Mouse (Mus musculus) stomach, postnatal 0 days (tissue): ENCODE results near the gene Nudt17. TPM values are rescaled to one million over a fixed set of nuclear protein-coding genes. Genes with fewer than 3 reads are reported as not detected.
A peak's percentile ranks its signal among the peaks of the same experiment; 100 is the strongest.

ENCODE experiments used
- ATAC-seq: fragments of 200-750 bp; cut with Nextera tagmentation; 2 replicates; pipeline ENCODE4 v1.8.0; 2017; ENCODE audit not compliant: low FRiP score, low TSS enrichment
- DNase-seq: peaks from one replicate; pipeline ENCODE4 v3.0.0-alpha.2; 2016; ENCODE audit warnings: low spot score
- H3K27ac ChIP-seq: fragments of 300-500 bp; sonication (generic); replicated peaks from 2 replicates; pipeline ENCODE4 v1.5.1; 2014; ENCODE audit warnings: mild to moderate bottlenecking, control low read depth
- H3K27me3 ChIP-seq: fragments of 300-500 bp; sonication (generic); 2 replicates; pipeline ENCODE4 v1.6.1; 2014; ENCODE audit warnings: low read length; ENCODE audit not compliant: control insufficient read depth, insufficient read depth
- H3K36me3 ChIP-seq: fragments of 300-500 bp; sonication (generic); 2 replicates; pipeline ENCODE4 v1.6.1; 2014; ENCODE audit warnings: low read length, mixed read lengths; ENCODE audit not compliant: control insufficient read depth, insufficient read depth
- H3K4me1 ChIP-seq: fragments of 300-500 bp; sonication (generic); replicated peaks from 2 replicates; pipeline ENCODE4 v1.6.1; 2014; ENCODE audit warnings: antibody characterized with exemption; ENCODE audit not compliant: control insufficient read depth, insufficient read depth
- H3K4me2 ChIP-seq: fragments of 300-500 bp; sonication (generic); replicated peaks from 2 replicates; pipeline ENCODE4 v1.6.1; 2014; ENCODE audit warnings: low read depth, mild to moderate bottlenecking, control low read depth, moderate library complexity
- H3K4me3 ChIP-seq: fragments of 300-500 bp; sonication (generic); 2 replicates; pipeline ENCODE4 v1.5.1; 2014; ENCODE audit warnings: low read depth, low read length, control low read depth
- H3K9ac ChIP-seq: fragments of 300-500 bp; sonication (generic); 2 replicates; pipeline ENCODE4 v1.6.1; 2014; ENCODE audit warnings: mild to moderate bottlenecking, low read length, control low read depth, mixed read lengths
- H3K9me3 ChIP-seq: fragments of 300-500 bp; sonication (generic); 2 replicates; pipeline ENCODE4 v1.6.1; 2016; ENCODE audit warnings: low read length; ENCODE audit not compliant: control insufficient read depth
- CTCF ChIP-seq: IDR thresholded peaks from 2 replicates; pipeline ENCODE4 v1.5.1; 2016; ENCODE audit warnings: antibody characterized with exemption, low read depth, mild to moderate bottlenecking, moderate library complexity
- EP300 ChIP-seq: optimal IDR thresholded peaks from 2 replicates; pipeline ENCODE3; 2016; ENCODE audit warnings: antibody characterized with exemption
- WGBS: fragments of 180-500 bp; shearing (Covaris S2); extraction: QIAGEN DNeasy Blood & Tissue Kit; methylation state at CpG from one replicate; pipeline ENCODE4 v1.1.7; 2014; 5-methylcytosine and 5-hydroxymethylcytosine counted together
- polyA plus RNA-seq: library from polyadenylated mRNA; unstranded; fragments of >200 nt; fragmentation: Nextera tagmentation; extraction: Ambion mirVana; gene quantifications from 2 replicates; pipeline ENCODE4 v1.2.1, GENCODE M21; 2015

The Nudt17 gene
- polyA plus RNA-seq, 1 experiment from 2014 or later: 8.2 TPM

GRCm38 (mm10) chr3:96683496-96683895 lies 24.9 kb downstream of the Nudt17 start:
- DNase-seq: no peak
- Histone ChIP-seq H3K4me2 (no peak overlapping the region), H3K4me3 (no peak overlapping the region), H3K4me1 (0 out of 2 replicates have a peak, but pooled peaks cover 3% of the 10 kb centered on the region), H3K9me3 (no peaks in the 10 kb centered on the region), H3K36me3 (no peaks in the 10 kb centered on the region), H3K9ac (no peak overlapping the region), H3K27ac (no peak overlapping the region), H3K27me3 (no peaks in the 10 kb centered on the region)
- ATAC-seq: no peak
- TF ChIP-seq EP300: no peak
- no peak for TF ChIP-seq CTCF
- 91% methylated on average over 3 of the region's 3 CpGs for WGBS

GRCm38 (mm10) chr3:96680269-96680956 lies 27.9 kb downstream of the Nudt17 start:
- TF ChIP-seq CTCF (no peak), EP300 (no peak)
- DNase-seq: no peak
- no peak overlapping the region for H3K4me3 ChIP-seq
- WGBS: 40% methylated on average over 12 of the region's 12 CpGs
- no peaks in the 10 kb centered on the region for H3K27me3 ChIP-seq
- no peak overlapping the region for H3K4me2 ChIP-seq
- H3K9ac ChIP-seq: no peak overlapping the region
- 0 out of 2 replicates have a peak, but pooled peaks cover 3% of the 10 kb centered on the region for H3K4me1 ChIP-seq
- H3K36me3 ChIP-seq: no peaks in the 10 kb centered on the region
- H3K9me3 ChIP-seq: no peaks in the 10 kb centered on the region
- no peak for ATAC-seq
- peak overlapping the region; percentile 53; the same call in 1 of the 2 replicates for H3K27ac ChIP-seq

- Histone ChIP-seq H3K4me2 (no peak overlapping the region), H3K27ac (peak overlapping the region; percentile 59)
- WGBS: 16% methylated on average over 5 of the region's 5 CpGs
Observed at GRCm38 (mm10) chr3:96679159-96679674, 29.1 kb downstream of the Nudt17 start.

GRCm38 (mm10) chr3:96678456-96678855 lies 29.9 kb downstream of the Nudt17 start:
- 66% methylated on average over 7 of the region's 7 CpGs for WGBS
- TF ChIP-seq EP300: no peak
- no peak for TF ChIP-seq CTCF
- H3K27ac ChIP-seq: peak overlapping the region; percentile 59
- no peak overlapping the region for H3K4me3 ChIP-seq
- H3K27me3 ChIP-seq: no peaks in the 10 kb centered on the region
- no peaks in the 10 kb centered on the region for H3K9me3 ChIP-seq
- no peak overlapping the region for H3K4me2 ChIP-seq
- no peak overlapping the region for H3K9ac ChIP-seq
- H3K4me1 ChIP-seq: no peaks in the 10 kb centered on the region
- no peaks in the 10 kb centered on the region for H3K36me3 ChIP-seq
- ATAC-seq (no peak), DNase-seq (no peak)

More at GRCm38 (mm10) chr3:96679159-96679674, 29.1 kb downstream of the Nudt17 start:
- Histone ChIP-seq H3K36me3 (no peaks in the 10 kb centered on the region), H3K9me3 (no peaks in the 10 kb centered on the region), H3K27me3 (no peaks in the 10 kb centered on the region), H3K9ac (no peak overlapping the region), H3K4me1 (no peaks in the 10 kb centered on the region), H3K4me3 (no peak overlapping the region)
- DNase-seq (peak; percentile 63), ATAC-seq (peak; percentile 88)
- TF ChIP-seq CTCF (no peak), EP300 (peak; percentile 95)

GRCm38 (mm10) chr3:96675690-96676089 lies 32.7 kb downstream of the Nudt17 start:
- H3K9me3 ChIP-seq: no peaks in the 10 kb centered on the region
- TF ChIP-seq EP300 (no peak), CTCF (no peak)
- no peaks in the 10 kb centered on the region for H3K4me1 ChIP-seq
- no peak overlapping the region for H3K4me2 ChIP-seq
- WGBS: 41% methylated on average over 3 of the region's 3 CpGs
- no peaks in the 10 kb centered on the region for H3K27me3 ChIP-seq
- ATAC-seq: no peak
- H3K36me3 ChIP-seq: no peaks in the 10 kb centered on the region
- no peak overlapping the region for H3K9ac ChIP-seq
- H3K4me3 ChIP-seq: no peak overlapping the region
- DNase-seq: no peak
- peak overlapping the region; percentile 77 for H3K27ac ChIP-seq

- TF ChIP-seq EP300 (no peak), CTCF (no peak)
- H3K4me1 ChIP-seq: no peaks in the 10 kb centered on the region
- no peak overlapping the region for H3K9ac ChIP-seq
- no peak for ATAC-seq
- H3K4me2 ChIP-seq: no peak overlapping the region
- no peaks in the 10 kb centered on the region for H3K27me3 ChIP-seq
- no peak overlapping the region for H3K4me3 ChIP-seq
- no peak for DNase-seq
- WGBS: 67% methylated on average over 3 of the region's 3 CpGs
- no peaks in the 10 kb centered on the region for H3K9me3 ChIP-seq
- peak overlapping the region; percentile 77 for H3K27ac ChIP-seq
- no peaks in the 10 kb centered on the region for H3K36me3 ChIP-seq
Observed at GRCm38 (mm10) chr3:96675171-96675570, 33.2 kb downstream of the Nudt17 start.
